Mouse (Mus musculus) hindbrain, embryonic 12.5 days (tissue): Measurements from ENCODE around the gene Ube2r2. TPM values are rescaled to one million over a fixed set of nuclear protein-coding genes. Genes with fewer than 3 reads are reported as not detected.
A peak's percentile ranks its signal among the peaks of the same experiment; 100 is the strongest.

Experiments
- ATAC-seq: fragments of 200-750 bp; cut with Nextera tagmentation; 2 replicates; pipeline ENCODE4 v1.8.0; 2017; ENCODE audit warnings: moderate TSS enrichment; ENCODE audit not compliant: low FRiP score
- H3K27ac ChIP-seq: fragments of 300-500 bp; sonication (generic); 2 replicates; pipeline ENCODE4 v1.5.1; 2016; ENCODE audit warnings: mild to moderate bottlenecking
- H3K27me3 ChIP-seq: fragments of 300-500 bp; sonication (generic); 2 replicates; pipeline ENCODE4 v1.6.1; 2016; ENCODE audit warnings: mild to moderate bottlenecking
- H3K36me3 ChIP-seq: fragments of 300-500 bp; sonication (generic); 2 replicates; pipeline ENCODE4 v1.6.1; 2016; ENCODE audit warnings: mild to moderate bottlenecking
- H3K4me1 ChIP-seq: fragments of 300-500 bp; sonication (generic); 2 replicates; pipeline ENCODE4 v1.6.1; 2016
- H3K4me2 ChIP-seq: fragments of 300-500 bp; sonication (generic); replicated peaks from 2 replicates; pipeline ENCODE4 v1.6.1; 2016; ENCODE audit warnings: mild to moderate bottlenecking
- H3K4me3 ChIP-seq: fragments of 300-500 bp; sonication (generic); 2 replicates; pipeline ENCODE4 v1.5.1; 2016; ENCODE audit warnings: mild to moderate bottlenecking
- H3K9ac ChIP-seq: fragments of 300-500 bp; sonication (generic); 2 replicates; pipeline ENCODE4 v1.6.1; 2016; ENCODE audit warnings: mild to moderate bottlenecking, moderate library complexity
- H3K9me3 ChIP-seq: fragments of 300-500 bp; sonication (generic); replicated peaks from 2 replicates; pipeline ENCODE4 v1.6.1; 2016; ENCODE audit warnings: mild to moderate bottlenecking
- WGBS: fragments of 180-500 bp; shearing (Covaris S2); methylation state at CpG from one replicate; pipeline ENCODE4 v1.1.7; 2016; 5-methylcytosine and 5-hydroxymethylcytosine counted together
- polyA plus RNA-seq: library from polyadenylated mRNA; unstranded; fragments of >200 nt; fragmentation: Nextera tagmentation; extraction: Ambion mirVana; gene quantifications from 2 replicates; pipeline ENCODE4 v1.2.1, GENCODE M21; 2016

Ube2r2 gene
- 101 and 113 TPM in 2 replicates for polyA plus RNA-seq

DNA sequence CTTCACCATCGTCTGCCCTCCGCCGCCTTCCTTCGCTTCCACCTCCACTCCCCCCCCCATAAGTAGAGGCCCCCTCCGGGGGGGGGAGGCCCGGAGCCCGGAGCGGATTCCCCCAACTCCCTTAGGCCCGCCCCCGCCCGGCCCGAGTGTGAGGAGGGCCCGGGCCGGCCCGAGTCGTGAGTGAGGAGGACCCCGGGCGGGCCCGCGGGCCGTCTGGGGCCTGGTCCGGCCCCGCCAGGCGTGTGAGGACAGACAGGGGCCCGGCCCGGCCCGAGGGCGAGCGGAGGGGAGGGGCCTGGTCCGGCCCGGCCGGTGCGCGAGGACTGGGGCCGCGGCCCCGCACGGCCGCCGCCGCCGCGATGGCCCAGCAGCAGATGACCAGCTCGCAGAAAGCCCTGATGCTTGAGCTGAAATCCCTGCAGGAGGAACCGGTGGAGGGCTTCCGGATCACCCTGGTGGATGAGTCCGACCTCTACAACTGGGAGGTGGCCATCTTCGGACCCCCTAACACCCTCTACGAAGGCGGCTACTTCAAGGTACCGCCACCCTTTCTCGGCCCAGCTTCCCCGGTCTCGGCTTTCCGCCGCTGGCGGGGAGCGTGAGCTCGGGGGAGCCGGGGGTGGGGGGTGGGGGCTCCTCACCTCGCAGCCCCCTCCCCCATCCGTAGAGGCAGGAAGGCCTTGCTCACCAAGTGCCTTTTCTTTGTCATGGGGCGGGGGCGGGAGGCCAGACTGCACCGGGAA, at the start of gene Ube2r2:
Ube2r2 (plus strand) TSS at position 33 of the 743 bp plus-strand sequence.
- under 1% methylated on average over 58 of the region's 65 CpGs for WGBS
- H3K36me3 ChIP-seq, result peaks cover 10% of the 10 kb centered on the region

GRCm38 (mm10) chr4:41086947-41087346, 48.6 kb upstream of the Ube2r2 start:
- Histone ChIP-seq H3K4me2 (no peak overlapping the region), H3K4me1 (no peaks in the 10 kb centered on the region), H3K36me3 (no peaks in the 10 kb centered on the region), H3K27ac (no peak overlapping the region), H3K27me3 (no peaks in the 10 kb centered on the region), H3K9ac (no peak overlapping the region), H3K4me3 (no peak overlapping the region), H3K9me3 (no peaks in the 10 kb centered on the region)
- WGBS, result 80% methylated on average over 9 of the region's 9 CpGs
- ATAC-seq, result no peak

More for the DNA sequence above, at the start of gene Ube2r2:
- no peaks in the 10 kb centered on the region for H3K27me3 ChIP-seq
- peak within 1 kb of the TSS; percentile 72 for H3K4me2 ChIP-seq
- peak; percentile 84 for ATAC-seq
- H3K4me3 ChIP-seq, result peak within 1 kb of the TSS; percentile 94
- H3K27ac ChIP-seq, result peak within 1 kb of the TSS; percentile 100
- H3K9me3 ChIP-seq, result no peaks in the 10 kb centered on the region
- H3K9ac ChIP-seq, result peak within 1 kb of the TSS; percentile 99
- peaks cover 10% of the 10 kb centered on the region for H3K4me1 ChIP-seq

- Histone ChIP-seq H3K4me1 (no peaks in the 10 kb centered on the region), H3K4me3 (no peak overlapping the region), H3K9ac (no peak overlapping the region), H3K4me2 (no peak overlapping the region), H3K27ac (no peak overlapping the region), H3K9me3 (no peaks in the 10 kb centered on the region), H3K27me3 (no peaks in the 10 kb centered on the region), H3K36me3 (no peaks in the 10 kb centered on the region)
- no peak for ATAC-seq
- 81% methylated on average over 16 of the region's 16 CpGs for WGBS
Measured at GRCm38 (mm10) chr4:41087459-41088298, 47.9 kb upstream of the Ube2r2 start.

GRCm38 (mm10) chr4:41089189-41089588, 46.4 kb upstream of the Ube2r2 start:
- H3K27me3 ChIP-seq, result no peaks in the 10 kb centered on the region
- no peak overlapping the region for H3K9ac ChIP-seq
- no peak overlapping the region for H3K4me3 ChIP-seq
- no peaks in the 10 kb centered on the region for H3K36me3 ChIP-seq
- no peak for ATAC-seq
- H3K4me1 ChIP-seq, result no peaks in the 10 kb centered on the region
- WGBS, result 86% methylated on average over 4 of the region's 4 CpGs
- H3K27ac ChIP-seq, result no peak overlapping the region
- H3K9me3 ChIP-seq, result no peaks in the 10 kb centered on the region
- H3K4me2 ChIP-seq, result no peak overlapping the region

DNA sequence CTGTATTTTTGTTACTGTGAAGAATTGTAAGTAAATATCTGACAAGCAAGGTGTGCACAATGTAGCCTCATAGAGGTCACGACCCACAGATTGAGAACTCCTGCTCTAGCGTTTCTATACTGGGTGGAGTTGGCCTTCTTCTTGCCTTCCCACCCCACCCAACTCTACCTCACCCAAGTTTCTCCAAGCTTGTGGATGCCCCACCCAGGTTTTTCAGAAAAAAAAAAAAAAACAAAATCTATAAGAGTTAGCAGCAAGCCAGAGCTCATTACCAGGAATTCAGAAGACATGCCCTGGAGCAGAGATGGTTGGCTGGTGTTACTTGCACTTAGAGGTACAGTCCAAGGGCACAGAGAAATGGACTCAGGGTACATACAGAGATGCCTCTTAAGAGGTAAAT, 45.8 kb upstream of the Ube2r2 start:
- H3K4me2 ChIP-seq, result no peak overlapping the region
- no peaks in the 10 kb centered on the region for H3K9me3 ChIP-seq
- no peak overlapping the region for H3K27ac ChIP-seq
- no peak overlapping the region for H3K4me3 ChIP-seq
- WGBS, result 76% methylated on average over 2 of the region's 2 CpGs
- no peak overlapping the region for H3K9ac ChIP-seq
- ATAC-seq, result no peak
- H3K27me3 ChIP-seq, result no peaks in the 10 kb centered on the region
- no peaks in the 10 kb centered on the region for H3K4me1 ChIP-seq
- no peaks in the 10 kb centered on the region for H3K36me3 ChIP-seq

- Histone ChIP-seq H3K9ac (no peak overlapping the region), H3K4me2 (no peak overlapping the region), H3K27me3 (peaks cover 8% of the 10 kb centered on the region), H3K27ac (no peak overlapping the region), H3K9me3 (no peaks in the 10 kb centered on the region), H3K4me3 (no peak overlapping the region), H3K4me1 (0 out of 2 replicates have a peak, but pooled peaks cover 2% of the 10 kb centered on the region), H3K36me3 (no peaks in the 10 kb centered on the region)
- no peak for ATAC-seq
- 56% methylated on average over 3 of the region's 3 CpGs for WGBS
Measured at GRCm38 (mm10) chr4:41091391-41091790, 44.2 kb upstream of the Ube2r2 start.

DNA sequence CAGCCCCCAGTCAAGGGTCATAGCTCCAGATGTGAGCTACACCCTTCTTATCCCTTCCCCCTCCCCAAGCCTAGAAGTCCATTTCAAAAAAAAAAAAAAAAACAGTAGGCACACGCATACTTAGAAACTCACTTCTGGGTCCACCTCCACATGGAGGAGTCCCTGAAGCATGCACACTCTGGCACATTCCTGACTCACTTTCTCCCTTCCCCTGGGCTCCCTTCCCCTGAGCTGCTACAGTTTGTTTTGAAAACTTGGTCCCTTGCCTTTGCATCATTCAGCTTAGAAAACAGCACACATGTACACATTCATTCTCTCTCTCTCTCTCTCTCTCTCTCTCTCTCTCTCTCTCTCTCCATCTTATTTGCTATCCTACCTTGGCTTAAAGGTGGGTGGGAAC, 42.6 kb upstream of the Ube2r2 start:
- Histone ChIP-seq H3K36me3 (no peaks in the 10 kb centered on the region), H3K27ac (no peak overlapping the region), H3K4me3 (no peak overlapping the region), H3K9me3 (no peaks in the 10 kb centered on the region), H3K27me3 (peaks cover 24% of the 10 kb centered on the region), H3K9ac (no peak overlapping the region), H3K4me1 (peaks cover 5% of the 10 kb centered on the region; the same call in 1 of the 2 replicates), H3K4me2 (no peak overlapping the region)
- no peak for ATAC-seq
- WGBS, result 83% methylated on average over 1 of the region's 1 CpGs

- Histone ChIP-seq H3K4me2 (no peak overlapping the region), H3K27ac (no peak overlapping the region), H3K9ac (no peak overlapping the region), H3K4me3 (no peak overlapping the region), H3K27me3 (peaks cover 33% of the 10 kb centered on the region), H3K4me1 (peaks cover 14% of the 10 kb centered on the region), H3K9me3 (no peaks in the 10 kb centered on the region), H3K36me3 (no peaks in the 10 kb centered on the region)
- no peak for ATAC-seq
- WGBS, result 78% methylated on average over 9 of the region's 9 CpGs
Measured at GRCm38 (mm10) chr4:41094361-41094760, 41.2 kb upstream of the Ube2r2 start.

DNA sequence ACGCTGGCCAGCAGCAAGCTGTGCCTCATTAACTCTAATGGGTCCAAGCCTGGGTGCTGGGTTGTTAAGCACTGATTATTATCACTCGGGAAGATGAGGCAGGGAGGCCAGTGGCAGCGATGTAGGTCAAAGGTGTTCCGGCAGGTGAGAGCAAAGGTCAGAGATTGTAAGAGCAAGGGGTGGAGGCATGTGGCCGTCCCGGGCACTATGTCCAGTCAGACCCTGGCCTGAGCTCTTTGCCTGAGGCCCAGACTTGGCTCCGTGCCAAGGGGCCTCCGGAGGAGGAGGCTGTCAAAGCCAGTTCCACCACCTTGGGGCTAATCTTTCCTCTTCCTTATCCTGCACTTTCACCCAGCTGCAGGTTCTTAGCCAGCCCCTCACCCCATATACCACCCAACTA, 39.4 kb upstream of the Ube2r2 start:
- no peak for ATAC-seq
- no peak overlapping the region for H3K9ac ChIP-seq
- H3K36me3 ChIP-seq, result no peaks in the 10 kb centered on the region
- 79% methylated on average over 8 of the region's 8 CpGs for whole genome bisulfite sequencing
- H3K4me1 ChIP-seq, result peaks cover 14% of the 10 kb centered on the region
- H3K9me3 ChIP-seq, result no peaks in the 10 kb centered on the region
- no peak overlapping the region for H3K27ac ChIP-seq
- no peak overlapping the region for H3K4me3 ChIP-seq
- no peak overlapping the region for H3K4me2 ChIP-seq
- H3K27me3 ChIP-seq, result peaks cover 35% of the 10 kb centered on the region

DNA sequence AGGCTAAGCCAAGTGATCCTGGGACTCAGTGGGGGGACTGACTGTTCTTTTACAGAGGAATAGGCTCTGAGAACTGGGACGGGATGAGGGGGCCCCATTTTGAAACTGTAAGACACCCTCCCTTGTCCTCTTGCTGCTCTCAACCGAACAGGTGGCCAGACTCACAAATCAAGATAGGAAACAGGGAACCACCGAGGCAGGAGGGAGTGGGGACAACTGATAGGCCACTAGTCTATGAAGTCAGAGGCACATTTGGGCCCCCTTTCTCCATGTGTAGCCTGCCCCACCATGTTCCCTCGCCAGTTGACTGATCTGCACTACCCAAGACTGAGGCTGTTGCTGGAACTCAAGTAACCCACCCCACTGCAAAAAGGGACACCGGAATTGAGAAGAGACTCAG, 38.7 kb upstream of the Ube2r2 start:
- Histone ChIP-seq H3K9ac (no peak overlapping the region), H3K4me1 (peaks cover 14% of the 10 kb centered on the region), H3K27ac (no peak overlapping the region), H3K27me3 (peaks cover 35% of the 10 kb centered on the region), H3K4me3 (no peak overlapping the region), H3K4me2 (no peak overlapping the region), H3K9me3 (no peaks in the 10 kb centered on the region), H3K36me3 (no peaks in the 10 kb centered on the region)
- ATAC-seq, result no peak
- WGBS, result 71% methylated on average over 5 of the region's 5 CpGs

DNA sequence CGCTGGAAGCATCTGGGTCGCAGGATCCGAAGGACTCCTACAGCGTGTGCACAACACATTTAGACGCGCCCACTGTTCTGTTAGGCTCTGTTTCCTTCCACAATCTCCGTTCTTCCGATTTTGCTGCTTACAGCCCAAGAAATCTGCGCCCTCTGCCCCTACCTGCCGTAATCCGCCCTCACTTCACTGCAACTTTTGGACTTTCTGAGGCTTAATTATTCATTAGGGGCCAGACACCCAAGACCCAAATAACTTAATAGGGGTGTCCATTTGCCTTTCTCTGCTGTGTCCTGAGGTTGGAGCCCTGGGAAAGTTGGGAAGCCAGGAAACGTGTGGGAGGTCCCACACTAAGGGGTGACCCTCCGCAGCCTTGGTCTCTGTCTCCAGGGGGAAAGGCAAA, 38.2 kb upstream of the Ube2r2 start:
- Histone ChIP-seq H3K36me3 (no peaks in the 10 kb centered on the region), H3K9me3 (no peaks in the 10 kb centered on the region), H3K4me2 (peak overlapping the region; percentile 94), H3K4me3 (no peak overlapping the region), H3K27ac (no peak overlapping the region), H3K4me1 (peaks cover 14% of the 10 kb centered on the region), H3K9ac (no peak overlapping the region), H3K27me3 (peaks cover 35% of the 10 kb centered on the region)
- 51% methylated on average over 13 of the region's 13 CpGs for WGBS
- no peak for ATAC-seq

- H3K4me3 ChIP-seq, result peak within 1 kb of the TSS; percentile 46
- no peaks in the 10 kb centered on the region for H3K36me3 ChIP-seq
- peak within 1 kb of the TSS; percentile 67 for H3K9ac ChIP-seq
- H3K27me3 ChIP-seq, result peaks cover 35% of the 10 kb centered on the region
- peak within 1 kb of the TSS; percentile 94 for H3K4me2 ChIP-seq
- WGBS, result 1% methylated on average over 41 of the region's 42 CpGs
- H3K27ac ChIP-seq, result no peak within 1 kb of the TSS
- peak; percentile 46 for ATAC-seq
- peaks cover 14% of the 10 kb centered on the region for H3K4me1 ChIP-seq
- no peaks in the 10 kb centered on the region for H3K9me3 ChIP-seq
Measured at GRCm38 (mm10) chr4:41097871-41098576, 37.5 kb upstream of the Ube2r2 start, which contains the start of gene Aqp3. Gene Aqp3, minus strand, starts transcription at chr4:41098183.
